Mouse (Mus musculus): ENCODE results near the gene Tcap.
"Not testable (repeated sequence)": the region's sequence is repeated elsewhere in the genome, so short reads cannot be mapped to it uniquely, and the experiment has no call there.

Tcap gene

DNA sequence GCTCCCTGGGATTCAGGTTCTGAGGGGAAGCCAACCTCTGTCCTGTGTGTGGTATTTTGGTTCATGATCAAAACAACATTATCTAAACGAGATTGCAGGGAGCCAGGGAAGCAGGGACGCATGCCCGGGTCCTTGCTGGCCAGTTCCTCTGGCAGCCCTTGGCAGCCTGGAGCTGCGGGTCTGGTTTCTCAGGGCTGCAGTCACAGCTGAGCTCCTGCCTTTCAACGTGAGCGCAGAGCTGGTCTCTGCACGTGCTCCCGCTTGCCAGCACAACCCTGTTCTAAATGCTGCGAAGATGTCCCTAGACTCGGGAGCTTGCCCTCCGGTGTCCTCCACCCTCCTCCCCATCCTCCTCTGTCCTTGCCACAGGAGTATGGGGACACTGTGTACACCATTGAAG lies 5.8 kb upstream of the Tcap start:
- in situ Hi-C loops (cut with MboI; ENCODE audit: unreplicated experiment in 2 of 2): no loop called here

DNA sequence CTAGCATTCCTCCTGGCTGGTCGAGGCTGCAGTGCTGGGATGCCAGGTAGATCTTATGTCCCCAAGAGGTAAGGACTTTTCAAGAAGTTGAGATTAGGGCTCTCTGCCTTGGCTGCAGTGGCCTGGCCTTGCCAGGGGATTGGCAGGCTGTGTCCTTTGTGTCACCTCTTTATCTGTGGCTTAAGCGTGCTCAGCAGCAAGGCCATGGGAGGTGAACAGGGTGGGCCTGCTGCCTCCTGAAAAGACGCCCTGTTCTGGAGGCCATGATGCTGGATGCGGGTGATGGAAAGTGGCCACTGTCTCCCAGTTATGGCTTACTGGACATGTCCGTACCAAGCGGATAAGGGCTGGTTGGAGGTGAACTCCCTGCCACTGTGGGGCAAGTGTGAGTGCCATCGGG lies 4.2 kb upstream of the Tcap start:
- in situ Hi-C loops (cut with MboI; ENCODE audit: unreplicated experiment in 2 of 2): no loop called here

DNA sequence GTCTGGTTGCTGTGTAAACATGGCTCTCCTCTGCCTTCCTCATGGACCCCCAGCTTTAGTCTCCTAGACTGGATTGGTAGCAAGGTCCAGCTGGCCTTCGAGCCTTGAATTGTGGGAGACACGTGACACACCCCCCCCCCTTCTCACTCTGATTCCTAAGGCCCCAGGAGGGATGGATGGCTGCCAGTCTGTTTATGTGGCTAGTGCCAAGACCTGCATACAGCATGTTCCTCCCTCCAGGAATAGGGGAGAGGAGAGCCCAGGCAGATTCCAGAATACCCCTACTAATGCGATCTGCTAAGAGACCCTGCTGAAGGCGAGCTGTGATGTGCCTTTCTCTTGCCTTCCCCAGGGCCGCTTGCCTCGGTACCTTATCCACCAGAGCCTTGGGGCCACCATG lies 3.5 kb upstream of the Tcap start:
- in situ Hi-C loops (cut with MboI; ENCODE audit: unreplicated experiment in 2 of 2): no loop called here

DNA sequence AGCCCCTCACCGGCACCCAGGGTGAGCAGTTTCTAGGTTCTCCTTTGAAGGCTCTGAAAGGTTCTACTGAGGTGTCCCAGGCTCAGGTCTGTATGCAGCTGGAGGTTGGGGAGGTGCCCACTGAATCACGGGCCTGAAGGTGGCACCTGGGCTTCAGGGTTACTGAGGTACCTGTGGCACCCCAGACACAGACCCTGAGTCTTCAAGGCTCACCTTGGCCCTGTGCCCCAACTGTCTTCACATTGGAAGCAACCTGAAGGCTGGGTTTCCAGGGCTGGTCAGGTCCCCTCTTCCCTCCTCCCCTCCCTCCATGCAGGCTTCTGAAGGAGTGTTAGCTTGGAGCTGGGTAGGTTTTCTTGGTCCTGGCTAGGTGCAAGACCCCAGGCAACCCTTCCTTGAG lies 2.0 kb upstream of the Tcap start:
- in situ Hi-C loops (cut with MboI; ENCODE audit: unreplicated experiment in 2 of 2): no loop called here

DNA sequence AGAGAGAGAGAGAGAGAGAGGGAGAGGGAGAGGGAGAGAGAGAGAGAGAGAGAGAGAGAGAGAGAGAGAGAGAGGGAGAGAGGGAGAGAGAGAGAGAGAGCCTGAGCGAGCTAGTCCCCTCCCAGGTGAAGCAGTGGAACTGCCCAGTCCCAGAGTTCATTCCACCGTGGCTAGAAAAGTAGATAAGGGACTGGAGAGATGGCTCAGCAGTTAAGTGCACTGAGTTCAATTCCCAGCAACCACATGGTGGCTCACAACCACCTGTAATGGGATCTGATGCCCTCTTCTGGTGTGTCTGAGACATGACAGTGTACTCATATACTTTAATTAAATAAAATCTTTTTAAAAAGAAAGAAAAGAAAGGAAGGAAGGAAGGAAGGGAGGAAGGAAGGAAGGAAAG lies 1.2 kb upstream of the Tcap start:
- in situ Hi-C loops (cut with MboI; ENCODE audit: unreplicated experiment in 2 of 2): not testable (repeated sequence)

DNA sequence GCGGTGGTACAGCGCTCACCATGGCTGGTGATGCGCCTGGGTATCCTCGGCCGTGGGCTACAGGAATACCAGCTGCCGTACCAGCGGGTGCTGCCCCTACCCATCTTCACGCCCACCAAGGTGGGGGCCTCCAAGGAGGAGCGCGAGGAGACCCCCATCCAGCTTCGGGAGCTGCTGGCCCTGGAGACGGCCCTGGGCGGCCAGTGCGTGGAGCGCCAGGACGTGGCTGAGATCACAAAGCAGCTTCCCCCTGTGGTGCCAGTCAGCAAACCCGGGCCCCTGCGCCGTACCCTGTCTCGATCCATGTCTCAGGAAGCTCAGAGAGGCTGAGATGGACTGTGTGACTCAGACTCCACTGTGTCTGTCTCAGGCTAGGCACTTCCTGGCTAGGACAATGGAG lies 605 bp downstream of the Tcap start:
- in situ Hi-C loops (cut with MboI; ENCODE audit: unreplicated experiment in 2 of 2): no loop called here

GRCm38 (mm10) chr11:98384721-98385637 lies 1.4 kb downstream of the Tcap start:
- in situ Hi-C loops (cut with MboI; ENCODE audit: unreplicated experiment in 2 of 2): loop anchor here (5.0 kb wide), 2 partner anchors 43 to 118 kb away; no protein-coding TSS in a partner anchor

DNA sequence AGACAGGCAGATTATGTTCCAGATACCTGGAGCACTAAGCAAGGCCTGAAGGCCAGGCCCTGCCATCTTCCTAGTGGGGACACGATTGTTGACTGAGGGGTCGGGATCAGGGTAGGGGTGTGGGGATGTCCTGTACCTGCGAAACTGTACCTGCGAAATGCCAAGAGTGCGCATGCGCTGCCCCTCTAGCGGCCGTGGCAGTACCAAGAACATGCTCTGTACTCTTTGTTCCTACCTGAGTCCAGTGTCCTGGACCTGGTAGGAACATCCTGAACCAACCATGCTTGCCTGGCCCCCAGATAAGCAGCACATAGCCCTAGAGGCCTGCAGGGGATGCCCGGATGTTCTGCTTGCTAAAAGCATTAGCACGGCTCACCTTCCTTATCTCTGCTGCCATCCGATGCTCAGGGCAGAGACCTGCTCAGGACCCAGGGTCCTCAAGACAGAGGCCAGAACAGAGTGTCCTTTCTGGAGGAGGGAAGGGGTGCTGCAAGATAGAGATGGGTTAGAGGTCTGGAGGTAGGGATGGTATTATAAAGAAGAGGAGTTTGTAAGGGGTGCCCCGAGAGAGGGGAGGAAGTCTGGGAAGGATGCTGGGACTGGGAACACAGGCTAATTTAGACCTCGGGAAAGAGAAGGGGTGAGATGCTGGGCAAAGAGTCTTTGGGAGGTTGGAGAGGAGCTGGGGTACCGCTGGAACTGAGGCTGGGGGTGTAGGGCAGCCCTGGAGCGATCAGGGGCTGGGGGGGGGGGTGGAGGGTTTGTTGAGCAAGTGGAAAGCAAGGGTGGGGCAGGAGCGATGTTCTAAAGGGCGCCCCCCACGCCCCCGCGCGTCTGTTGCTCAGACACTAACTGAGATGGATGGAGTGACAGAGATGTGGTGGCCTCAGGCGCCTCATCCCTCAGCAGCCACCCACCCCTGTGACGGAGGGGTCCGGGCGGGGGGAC lies 2.3 kb downstream of the Tcap start, which contains the start of gene Pnmt:
Gene Pnmt, plus strand, starts transcription at position 813 of the 948 bp plus-strand sequence.
- in situ Hi-C loops (cut with MboI; ENCODE audit: unreplicated experiment in 2 of 2): loop anchor here (5.0 kb wide), 2 partner anchors 44 to 119 kb away; no protein-coding TSS in a partner anchor

GRCm38 (mm10) chr11:98386596-98386995 lies 3.0 kb downstream of the Tcap start:
- in situ Hi-C loops (cut with MboI; ENCODE audit: unreplicated experiment in 2 of 2): loop anchor here (5.0 kb wide), 2 partner anchors 44 to 119 kb away; no protein-coding TSS in a partner anchor

DNA sequence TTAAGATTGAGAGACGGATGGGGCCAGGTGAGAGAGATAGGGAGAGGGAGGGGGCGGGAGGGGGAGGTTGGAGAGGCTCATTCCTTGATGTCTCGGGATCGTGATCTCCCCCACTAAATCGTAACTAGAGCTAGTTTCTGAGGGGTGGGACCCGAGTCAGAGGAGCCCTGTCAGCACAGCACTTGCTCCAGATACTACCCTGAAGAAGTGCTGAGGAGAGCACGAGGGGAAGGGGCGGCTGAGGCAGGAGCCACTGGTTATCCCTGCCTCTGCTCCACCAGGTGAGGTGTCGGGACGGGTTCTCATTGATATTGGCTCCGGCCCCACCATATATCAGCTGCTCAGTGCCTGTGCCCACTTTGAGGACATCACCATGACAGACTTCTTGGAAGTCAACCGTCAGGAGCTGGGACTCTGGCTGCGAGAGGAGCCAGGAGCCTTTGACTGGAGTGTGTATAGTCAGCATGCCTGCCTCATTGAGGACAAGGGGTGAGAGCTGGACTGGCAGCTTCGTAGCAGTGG lies 3.5 kb downstream of the Tcap start:
- in situ Hi-C loops (cut with MboI; ENCODE audit: unreplicated experiment in 2 of 2): loop anchor here (5.0 kb wide), 2 partner anchors 45 to 120 kb away; no protein-coding TSS in a partner anchor

DNA sequence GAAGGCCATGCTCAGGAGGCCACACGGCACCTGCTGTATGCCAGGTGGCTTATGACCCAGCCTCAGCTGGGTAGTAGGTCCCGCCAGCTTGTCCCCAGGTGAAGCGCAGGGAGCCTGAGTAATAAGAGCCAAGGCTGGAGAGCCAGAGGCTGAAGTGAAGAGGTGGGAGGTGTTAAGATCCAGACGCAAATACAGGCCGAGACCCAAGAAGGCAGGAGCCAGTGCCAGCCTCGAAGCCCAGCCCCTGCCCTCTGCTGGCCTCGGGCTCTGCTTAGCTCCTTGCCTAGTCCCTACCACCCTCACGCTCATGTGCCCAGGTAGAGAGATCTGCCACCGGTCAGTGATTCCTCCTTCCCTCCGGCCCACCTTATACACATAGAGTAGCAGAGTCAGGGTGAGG lies 4.7 kb downstream of the Tcap start:
- in situ Hi-C loops (cut with MboI; ENCODE audit: unreplicated experiment in 2 of 2): loop anchor here (5.0 kb wide), 2 partner anchors 46 to 121 kb away; no protein-coding TSS in a partner anchor

GRCm38 (mm10) chr11:98389221-98389780 lies 5.7 kb downstream of the Tcap start:
- in situ Hi-C loops (cut with MboI; ENCODE audit: unreplicated experiment in 2 of 2): loop anchor here (5.0 kb wide), 2 partner anchors 47 to 122 kb away; no protein-coding TSS in a partner anchor

- in situ Hi-C loops (cut with MboI; ENCODE audit: unreplicated experiment in 2 of 2): no loop called here
These were observed 6.5 kb downstream of the Tcap start for GRCm38 (mm10) chr11:98390141-98390540.

DNA sequence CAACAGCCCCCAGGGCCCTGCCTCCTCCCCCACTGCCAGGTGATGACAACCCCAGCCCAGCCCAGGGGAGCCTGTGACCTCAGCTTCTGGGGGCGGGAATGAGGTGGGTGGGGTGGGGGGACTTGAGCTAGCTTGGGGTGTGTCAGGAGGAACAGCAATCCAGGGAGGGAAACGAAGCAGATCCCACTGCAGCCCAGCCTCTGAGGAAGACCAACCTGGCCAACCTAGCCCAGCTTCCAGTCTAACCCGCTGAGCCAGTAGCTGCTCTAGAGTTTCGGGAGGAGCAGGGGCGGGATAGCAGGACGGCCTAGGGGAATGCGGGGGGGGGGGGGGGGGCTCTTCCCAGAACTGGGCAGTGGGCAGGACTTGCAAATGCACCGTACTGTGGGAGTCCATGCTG lies 8.4 kb downstream of the Tcap start:
- in situ Hi-C loops (cut with MboI; ENCODE audit: unreplicated experiment in 2 of 2): no loop called here

- in situ Hi-C loops (cut with MboI; ENCODE audit: unreplicated experiment in 2 of 2): no loop called here
These were observed 9.0 kb downstream of the Tcap start for GRCm38 (mm10) chr11:98392645-98393044.

- in situ Hi-C loops (cut with MboI; ENCODE audit: unreplicated experiment in 2 of 2): no loop called here
These were observed 9.7 kb downstream of the Tcap start for GRCm38 (mm10) chr11:98393317-98393716.

DNA sequence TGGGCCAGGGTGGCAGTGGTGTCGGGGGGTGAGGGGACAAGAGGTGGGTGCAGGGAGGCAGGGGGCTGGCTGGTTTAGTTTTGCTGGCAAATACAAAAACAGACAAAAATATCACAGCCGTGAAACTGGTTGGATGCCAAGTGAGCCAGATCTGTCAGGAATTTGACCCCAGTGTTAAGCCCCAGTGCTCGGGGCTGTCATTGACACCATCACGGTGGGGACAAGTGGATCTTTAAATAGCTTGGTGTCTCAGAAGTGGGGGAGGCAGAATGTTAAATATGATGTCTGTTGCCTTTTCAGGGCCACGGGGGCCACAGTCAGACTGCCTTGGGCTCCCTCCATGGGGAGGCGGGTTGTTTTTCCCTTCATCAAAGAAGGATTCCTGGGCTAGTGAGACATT lies 10.7 kb downstream of the Tcap start:
- in situ Hi-C loops (cut with MboI; ENCODE audit: unreplicated experiment in 2 of 2): no loop called here

GRCm38 (mm10) chr11:98395041-98395440 lies 11.4 kb downstream of the Tcap start:
- in situ Hi-C loops (cut with MboI; ENCODE audit: unreplicated experiment in 2 of 2): no loop called here

DNA sequence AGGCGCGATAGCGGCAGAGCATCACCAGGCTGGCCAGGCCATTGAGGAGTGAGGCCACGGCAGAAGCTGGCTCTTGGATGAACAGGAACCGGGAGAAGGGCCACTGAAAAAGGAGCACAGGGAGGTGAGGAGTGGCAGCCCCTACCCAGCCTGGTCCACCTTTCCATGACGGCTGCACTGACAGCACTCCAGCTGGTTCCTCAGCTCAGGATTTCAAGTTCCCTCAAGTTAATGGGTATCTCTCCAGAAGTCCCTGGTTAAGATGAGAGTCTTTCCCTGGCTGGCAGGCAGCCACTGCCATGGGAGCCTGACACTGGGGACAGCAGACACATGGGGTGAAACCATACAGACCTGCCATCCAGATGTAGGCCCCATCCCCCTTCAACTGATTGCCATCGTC lies 14.3 kb downstream of the Tcap start:
- in situ Hi-C loops (cut with MboI; ENCODE audit: unreplicated experiment in 2 of 2): no loop called here

GRCm38 (mm10) chr11:98400161-98400726 lies 16.6 kb downstream of the Tcap start, which contains the start of gene Pgap3:
Gene Pgap3, minus strand, starts transcription at chr11:98400490.
- in situ Hi-C loops (cut with MboI; ENCODE audit: unreplicated experiment in 2 of 2): no loop called here
